Mouse (Mus musculus) liver, embryonic 11.5 days (tissue): ENCODE results near the gene Ptpdc1. TPM values are rescaled to one million over a fixed set of nuclear protein-coding genes. Genes with fewer than 3 reads are reported as not detected.

ENCODE experiments used
- ATAC-seq: fragments of 200-750 bp; cut with Nextera tagmentation; replicated peaks from 2 replicates; pipeline ENCODE4 v1.8.0; 2017; ENCODE audit warnings: moderate number of reproducible peaks, mild to moderate bottlenecking, moderate TSS enrichment, moderate library complexity; ENCODE audit not compliant: low FRiP score
- DNase-seq: peaks from one replicate; pipeline ENCODE4 v3.0.0-alpha.2; 2017; ENCODE audit warnings: low spot score
- H3K27ac ChIP-seq: fragments of 300-500 bp; sonication (generic); 2 replicates; pipeline ENCODE4 v1.5.1; 2014; ENCODE audit warnings: mild to moderate bottlenecking, low read depth, low read length, control low read depth
- H3K27me3 ChIP-seq: fragments of 300-500 bp; sonication (generic); replicated peaks from 2 replicates; pipeline ENCODE4 v1.6.1; 2014; ENCODE audit warnings: low read length, mixed read lengths; ENCODE audit not compliant: control insufficient read depth, insufficient read depth
- H3K36me3 ChIP-seq: fragments of 300-500 bp; sonication (generic); 2 replicates; pipeline ENCODE4 v1.6.1; 2014; ENCODE audit warnings: mild to moderate bottlenecking, low read length, moderate library complexity, mixed read lengths; ENCODE audit not compliant: control insufficient read depth, insufficient read depth
- H3K4me1 ChIP-seq: fragments of 300-500 bp; sonication (generic); replicated peaks from 2 replicates; pipeline ENCODE4 v1.6.1; 2014; ENCODE audit warnings: low read length, mixed read lengths; ENCODE audit not compliant: control insufficient read depth, insufficient read depth
- H3K4me2 ChIP-seq: fragments of 300-500 bp; sonication (generic); 2 replicates; pipeline ENCODE4 v1.6.1; 2014; ENCODE audit warnings: mild to moderate bottlenecking, control low read depth, moderate library complexity
- H3K4me3 ChIP-seq: fragments of 300-500 bp; sonication (generic); 2 replicates; pipeline ENCODE4 v1.5.1; 2014; ENCODE audit warnings: low read depth, low read length, control low read depth
- H3K9ac ChIP-seq: fragments of 300-500 bp; sonication (generic); 2 replicates; pipeline ENCODE4 v1.6.1; 2014; ENCODE audit warnings: low read depth, low read length, control low read depth
- H3K9me3 ChIP-seq: fragments of 300-500 bp; sonication (generic); 2 replicates; pipeline ENCODE4 v1.6.1; 2016; ENCODE audit warnings: low read length, inconsistent platforms, mixed read lengths; ENCODE audit not compliant: control insufficient read depth
- whole genome bisulfite sequencing: fragments of 180-500 bp; shearing (Covaris S2); extraction: QIAGEN DNeasy Blood & Tissue Kit; methylation state at CpG from one replicate; pipeline ENCODE4 v1.1.7; 2014; 5-methylcytosine and 5-hydroxymethylcytosine counted together
- polyA plus RNA-seq: library from polyadenylated mRNA; unstranded; fragments of >200 nt; fragmentation: Nextera tagmentation; extraction: Ambion mirVana; gene quantifications from 2 replicates; pipeline ENCODE4 v1.2.1, GENCODE M21; 2014

Gene Ptpdc1
- polyA plus RNA-seq, 1 experiment from 2014 or later = 3.4 TPM

- DNase-seq (no peak), ATAC-seq (no peak)
- Histone ChIP-seq H3K9ac (peak overlapping the region; percentile 46), H3K4me3 (peak overlapping the region; percentile 33), H3K9me3 (no peaks in the 10 kb centered on the region), H3K27me3 (peaks cover 100% of the 10 kb centered on the region), H3K27ac (no peak overlapping the region), H3K36me3 (no peaks in the 10 kb centered on the region), H3K4me2 (peak overlapping the region; percentile 34), H3K4me1 (peaks cover 5% of the 10 kb centered on the region; the same call in 1 of the 2 replicates)
- 4% methylated on average over 39 of the region's 39 CpGs for WGBS
These were observed 39.6 kb upstream of the Ptpdc1 start for GRCm38 (mm10) chr13:48664916-48665655.

GRCm38 (mm10) chr13:48663988-48664339 lies 38.5 kb upstream of the Ptpdc1 start:
- Histone ChIP-seq H3K9ac (peak overlapping the region; percentile 25; the same call in 1 of the 2 replicates), H3K4me2 (peak overlapping the region; percentile 22; the same call in 1 of the 2 replicates), H3K27me3 (peaks cover 100% of the 10 kb centered on the region), H3K36me3 (no peaks in the 10 kb centered on the region), H3K27ac (no peak overlapping the region), H3K4me3 (peak overlapping the region; percentile 51), H3K4me1 (peaks cover 5% of the 10 kb centered on the region; the same call in 1 of the 2 replicates), H3K9me3 (no peaks in the 10 kb centered on the region)
- no peak for ATAC-seq
- no peak for DNase-seq
- 7% methylated on average over 7 of the region's 7 CpGs for WGBS

GRCm38 (mm10) chr13:48663211-48663987 lies 37.9 kb upstream of the Ptpdc1 start:
- no peaks in the 10 kb centered on the region for H3K9me3 ChIP-seq
- H3K4me1 ChIP-seq = peaks cover 1% of the 10 kb centered on the region; the same call in 1 of the 2 replicates
- H3K27me3 ChIP-seq = peaks cover 100% of the 10 kb centered on the region
- H3K4me2 ChIP-seq = peak overlapping the region; percentile 68
- WGBS = 4% methylated on average over 49 of the region's 54 CpGs
- peak overlapping the region; percentile 38; the same call in 1 of the 2 replicates for H3K27ac ChIP-seq
- DNase-seq (peak; percentile 61), ATAC-seq (no peak)
- no peak overlapping the region; the same call in 1 of the 2 replicates for H3K9ac ChIP-seq
- H3K36me3 ChIP-seq = no peaks in the 10 kb centered on the region
- peak overlapping the region; percentile 51 for H3K4me3 ChIP-seq

- no peaks in the 10 kb centered on the region for H3K4me1 ChIP-seq
These were observed 37.1 kb upstream of the Ptpdc1 start, which contains the start of gene Barx1 for GRCm38 (mm10) chr13:48662431-48663143. TSS of gene Barx1 (plus strand) at chr13:48662998.

GRCm38 (mm10) chr13:48661561-48661960 lies 36.1 kb upstream of the Ptpdc1 start:
- WGBS = 14% methylated on average over 1 of the region's 1 CpGs
- DNase-seq (no peak), ATAC-seq (no peak)
- H3K27ac ChIP-seq = no peak overlapping the region
- no peak overlapping the region for H3K9ac ChIP-seq
- H3K36me3 ChIP-seq = no peaks in the 10 kb centered on the region
- peak overlapping the region; percentile 17; the same call in 1 of the 2 replicates for H3K4me2 ChIP-seq
- peaks cover 100% of the 10 kb centered on the region for H3K27me3 ChIP-seq
- H3K9me3 ChIP-seq = no peaks in the 10 kb centered on the region
- no peak overlapping the region for H3K4me3 ChIP-seq
- H3K4me1 ChIP-seq = no peaks in the 10 kb centered on the region

More at GRCm38 (mm10) chr13:48662431-48663143, 37.1 kb upstream of the Ptpdc1 start, which contains the start of gene Barx1:
- 1% methylated on average over 46 of the region's 73 CpGs for WGBS
- no peak; the same call in 1 of the 2 replicates for ATAC-seq
- peak within 1 kb of the TSS; percentile 68 for H3K4me2 ChIP-seq
- H3K9me3 ChIP-seq = no peaks in the 10 kb centered on the region
- no peak for DNase-seq
- peaks cover 100% of the 10 kb centered on the region for H3K27me3 ChIP-seq
- H3K36me3 ChIP-seq = no peaks in the 10 kb centered on the region
- H3K4me3 ChIP-seq = peak within 1 kb of the TSS; percentile 51
- peak within 1 kb of the TSS; percentile 38; the same call in 1 of the 2 replicates for H3K27ac ChIP-seq
- no peak within 1 kb of the TSS; the same call in 1 of the 2 replicates for H3K9ac ChIP-seq

- WGBS = 20% methylated on average over 6 of the region's 6 CpGs
- no peak for ATAC-seq
- Histone ChIP-seq H3K9ac (no peak overlapping the region), H3K27ac (no peak overlapping the region), H3K27me3 (peaks cover 100% of the 10 kb centered on the region), H3K36me3 (no peaks in the 10 kb centered on the region), H3K9me3 (no peaks in the 10 kb centered on the region), H3K4me3 (no peak overlapping the region), H3K4me2 (no peak overlapping the region), H3K4me1 (no peaks in the 10 kb centered on the region)
- DNase-seq = no peak
These were observed 35.3 kb upstream of the Ptpdc1 start for GRCm38 (mm10) chr13:48660741-48661140.

GRCm38 (mm10) chr13:48660221-48660734 lies 34.8 kb upstream of the Ptpdc1 start:
- WGBS = 10% methylated on average over 11 of the region's 11 CpGs
- no peaks in the 10 kb centered on the region for H3K36me3 ChIP-seq
- peak overlapping the region; percentile 10; the same call in 1 of the 2 replicates for H3K27ac ChIP-seq
- H3K9ac ChIP-seq = no peak overlapping the region
- DNase-seq (no peak), ATAC-seq (no peak)
- no peaks in the 10 kb centered on the region for H3K4me1 ChIP-seq
- peaks cover 97% of the 10 kb centered on the region for H3K27me3 ChIP-seq
- H3K9me3 ChIP-seq = no peaks in the 10 kb centered on the region
- H3K4me2 ChIP-seq = peak overlapping the region; percentile 41
- 0 out of 2 replicates have a peak overlapping the region, but pooled peaks have one; percentile 22 for H3K4me3 ChIP-seq
